Mouse (Mus musculus) embryonic fibroblast, embryonic 13.5 days (primary cell): ENCODE measurements around the gene Ddx54. TPM values are rescaled to one million over a fixed set of nuclear protein-coding genes. Genes with fewer than 3 reads are reported as not detected.

Source experiments
- H3K27ac ChIP-seq: 2 replicates; pipeline ENCODE4 v1.5.1; 2012; ENCODE audit warnings: low read length, control low read depth, inconsistent platforms; ENCODE audit not compliant: insufficient read depth
- H3K4me1 ChIP-seq: 2 replicates; pipeline ENCODE4 v1.6.1; 2011; ENCODE audit warnings: low read length; ENCODE audit not compliant: control insufficient read depth, insufficient read depth
- H3K4me3 ChIP-seq: 2 replicates; pipeline ENCODE4 v1.5.1; 2011; ENCODE audit warnings: mild to moderate bottlenecking, control low read depth, low read length; ENCODE audit not compliant: insufficient read depth
- CTCF ChIP-seq: IDR thresholded peaks from 2 replicates; pipeline ENCODE4 v1.5.1; 2011; ENCODE audit warnings: mild to moderate bottlenecking, control low read depth, low read length, moderate library complexity, borderline replicate concordance; ENCODE audit not compliant: insufficient read depth
- POLR2A ChIP-seq: IDR thresholded peaks from 2 replicates; pipeline ENCODE4 v1.6.1; 2011; ENCODE audit warnings: low read depth, mild to moderate bottlenecking, control low read depth, low read length, moderate library complexity
- polyA plus RNA-seq: library from polyadenylated mRNA; stranded (reverse); fragments of >200 nt; gene quantifications from 2 replicates; pipeline ENCODE4 v1.2.4, GENCODE M21; 2011; ENCODE audit warnings: low read depth; ENCODE audit not compliant: missing spikeins, insufficient read length

Ddx54 gene
- polyA plus RNA-seq, 1 experiment, result 39.3 TPM

DNA sequence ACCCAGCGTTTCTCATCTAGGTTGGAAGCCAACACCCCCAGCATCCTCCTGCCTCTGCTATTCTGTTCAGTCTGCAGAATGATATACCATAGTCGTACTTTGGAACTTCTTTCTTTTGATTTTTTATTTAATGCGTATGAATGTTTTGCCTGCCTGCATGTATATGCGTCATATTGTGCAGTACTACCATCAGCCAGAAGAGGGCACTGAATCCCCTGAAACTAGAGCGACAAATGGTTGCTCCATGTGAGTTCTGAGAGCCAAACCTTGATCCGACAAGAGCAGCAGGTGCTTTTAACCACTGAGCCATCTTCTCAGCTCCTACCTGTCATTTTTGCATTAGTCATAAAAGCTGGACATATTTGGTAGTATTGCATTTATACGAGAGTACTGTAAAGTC lies 20.4 kb upstream of the Ddx54 start:
- Histone ChIP-seq H3K27ac (no peak overlapping the region), H3K4me3 (no peak overlapping the region), H3K4me1 (0 out of 2 replicates have a peak, but pooled peaks cover 3% of the 10 kb centered on the region)
- TF ChIP-seq CTCF (no peak), POLR2A (no peak)

DNA sequence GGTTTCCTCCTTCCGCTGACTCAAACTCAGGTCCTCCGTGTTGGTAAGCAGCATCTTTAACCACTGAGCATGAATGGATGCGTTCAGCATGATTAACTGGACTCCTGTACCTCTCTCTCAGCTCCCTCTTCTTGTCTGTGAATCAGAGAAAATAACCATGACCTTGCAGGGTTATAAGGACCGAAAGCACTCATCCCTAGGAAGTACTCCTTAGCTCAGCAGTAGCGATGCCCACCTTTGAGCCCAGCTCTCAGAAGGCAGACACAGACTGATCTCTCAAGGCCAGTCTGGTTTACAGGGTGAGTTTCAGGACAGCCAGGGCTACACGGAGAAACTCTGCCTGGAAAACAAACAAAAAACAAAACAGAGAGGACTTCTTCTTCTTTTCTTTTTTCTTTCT lies 18.1 kb upstream of the Ddx54 start:
- Histone ChIP-seq H3K4me1 (no peaks in the 10 kb centered on the region), H3K4me3 (no peak overlapping the region), H3K27ac (no peak overlapping the region)
- TF ChIP-seq POLR2A, result no peak
- TF ChIP-seq CTCF, result no peak

DNA sequence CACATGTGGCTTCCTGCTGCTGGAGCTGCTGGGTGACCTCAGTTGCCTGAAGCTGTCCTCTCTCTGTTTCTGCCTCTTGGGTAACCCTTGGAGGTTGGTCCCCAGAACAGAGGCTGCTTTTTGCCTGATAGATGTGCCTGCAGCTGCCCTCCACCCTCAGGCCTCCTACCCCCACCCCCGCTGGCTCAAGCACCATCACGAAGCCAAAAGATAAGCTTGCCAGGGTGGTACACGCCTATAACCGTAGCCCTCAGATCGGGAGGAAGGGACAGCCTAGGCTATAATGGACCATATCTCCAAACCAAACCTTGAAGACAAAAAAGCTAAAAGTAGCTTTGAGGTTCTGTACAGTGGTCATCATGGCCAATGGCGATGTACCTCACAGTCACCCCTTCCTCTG lies 12.9 kb upstream of the Ddx54 start:
- H3K4me1 ChIP-seq, result no peaks in the 10 kb centered on the region
- no peak overlapping the region for H3K4me3 ChIP-seq
- no peak overlapping the region for H3K27ac ChIP-seq
- TF ChIP-seq POLR2A (no peak), CTCF (no peak)

DNA sequence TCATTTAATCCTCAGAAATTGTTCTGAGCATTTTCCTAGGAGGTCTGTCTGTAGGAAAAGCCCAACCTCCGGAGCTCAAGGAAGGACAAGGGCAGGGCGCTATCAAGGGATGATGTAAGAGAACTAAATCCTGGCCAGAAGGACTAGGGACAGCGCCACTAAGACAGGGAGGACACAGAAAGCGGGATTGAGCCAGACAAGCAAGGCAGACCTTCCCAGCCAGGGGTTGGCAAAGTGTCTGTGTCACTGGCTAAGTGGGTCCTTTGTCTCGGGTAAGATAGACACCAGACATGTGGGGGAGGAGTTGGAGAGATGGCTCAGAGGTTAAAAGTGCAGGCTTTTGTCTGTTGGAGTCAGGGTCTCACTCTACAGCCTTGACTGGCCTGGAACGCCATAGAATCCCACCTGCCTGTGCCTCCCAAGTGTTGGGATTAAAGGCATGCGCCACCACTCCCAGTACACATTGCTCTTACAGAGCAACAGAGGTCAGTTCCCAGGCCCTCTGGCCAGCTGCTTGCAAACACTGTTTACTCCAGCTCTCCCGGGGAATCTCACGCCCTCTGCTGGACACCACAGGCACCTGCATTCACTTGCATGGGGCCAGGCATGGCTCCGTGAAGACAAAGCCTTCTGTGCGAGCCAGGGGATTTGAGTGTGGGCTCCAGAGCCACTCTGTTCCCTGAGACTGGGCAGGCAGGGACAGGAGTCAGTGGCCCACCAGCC lies 11.4 kb upstream of the Ddx54 start:
- Histone ChIP-seq H3K4me1 (no peaks in the 10 kb centered on the region), H3K4me3 (no peak overlapping the region), H3K27ac (no peak overlapping the region)
- TF ChIP-seq CTCF, result peak; percentile 42; the same call in 1 of the 2 replicates
- no peak for TF ChIP-seq POLR2A

DNA sequence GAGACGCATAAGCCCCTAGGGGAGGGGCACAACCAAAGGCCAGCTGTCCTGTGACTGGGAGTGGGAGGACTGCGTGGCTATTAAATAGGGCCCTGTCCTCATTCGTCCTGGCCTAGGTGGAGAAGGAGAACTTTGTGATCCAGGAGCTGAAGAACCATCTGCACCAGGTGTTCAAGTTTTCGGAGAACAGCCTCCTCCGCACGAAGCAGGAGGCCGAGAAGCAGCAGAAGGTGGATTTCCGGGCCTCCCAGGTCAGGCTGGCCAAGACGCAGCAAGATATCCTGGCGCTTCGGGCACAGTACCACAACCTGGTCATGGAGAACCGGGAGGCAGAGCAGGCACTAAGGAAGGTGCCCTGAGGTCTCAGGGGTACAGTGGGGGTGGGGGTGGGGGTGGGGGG lies 10.3 kb upstream of the Ddx54 start:
- Histone ChIP-seq H3K4me1 (no peaks in the 10 kb centered on the region), H3K27ac (no peak overlapping the region), H3K4me3 (no peak overlapping the region)
- TF ChIP-seq POLR2A, result no peak

DNA sequence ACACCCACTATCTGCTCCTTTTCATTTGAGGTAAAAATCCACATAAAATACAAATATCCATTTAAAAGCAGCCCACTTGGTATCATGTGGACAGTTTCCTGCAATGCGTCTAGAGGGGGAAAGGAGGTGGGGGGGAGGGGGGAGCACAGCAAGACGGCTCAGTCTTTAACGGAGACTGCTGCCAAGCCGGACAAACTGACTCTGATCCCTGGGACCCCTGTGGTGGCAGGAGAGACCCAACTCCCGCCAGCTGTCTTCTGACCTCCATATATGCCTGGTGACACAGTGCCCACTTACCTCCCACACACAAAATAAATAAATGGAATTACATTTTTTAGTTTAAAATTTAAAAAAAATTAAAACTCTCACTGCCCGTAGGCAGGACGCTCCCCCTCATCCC lies 9.0 kb upstream of the Ddx54 start:
- no peak overlapping the region for H3K27ac ChIP-seq
- no peak overlapping the region for H3K4me3 ChIP-seq
- TF ChIP-seq CTCF (no peak), POLR2A (no peak)
- no peaks in the 10 kb centered on the region for H3K4me1 ChIP-seq

DNA sequence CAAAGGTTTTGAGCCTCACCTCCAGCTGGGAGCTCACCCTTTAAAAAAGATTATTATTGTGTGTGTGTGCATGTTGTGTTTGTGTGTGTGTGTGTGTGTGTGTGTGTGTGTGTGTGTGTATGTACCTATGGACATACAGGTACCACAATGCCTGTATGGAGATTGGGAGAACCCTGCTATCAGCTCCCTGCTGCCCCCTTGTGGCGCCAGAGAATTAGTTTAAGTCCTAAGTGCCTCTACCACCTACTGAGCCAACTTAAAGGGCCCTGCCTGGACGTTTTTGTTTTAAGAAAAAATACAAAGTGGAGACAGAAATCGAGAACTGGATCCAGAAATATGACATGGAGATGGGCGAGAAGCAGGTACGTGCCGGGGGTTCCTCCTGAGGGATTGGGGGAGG lies 7.7 kb upstream of the Ddx54 start:
- Histone ChIP-seq H3K4me1 (no peaks in the 10 kb centered on the region), H3K4me3 (peak overlapping the region; percentile 17; the same call in 1 of the 2 replicates), H3K27ac (peak overlapping the region; percentile 11; the same call in 1 of the 2 replicates)
- TF ChIP-seq POLR2A (no peak), CTCF (peak; percentile 48; the same call in 1 of the 2 replicates)

DNA sequence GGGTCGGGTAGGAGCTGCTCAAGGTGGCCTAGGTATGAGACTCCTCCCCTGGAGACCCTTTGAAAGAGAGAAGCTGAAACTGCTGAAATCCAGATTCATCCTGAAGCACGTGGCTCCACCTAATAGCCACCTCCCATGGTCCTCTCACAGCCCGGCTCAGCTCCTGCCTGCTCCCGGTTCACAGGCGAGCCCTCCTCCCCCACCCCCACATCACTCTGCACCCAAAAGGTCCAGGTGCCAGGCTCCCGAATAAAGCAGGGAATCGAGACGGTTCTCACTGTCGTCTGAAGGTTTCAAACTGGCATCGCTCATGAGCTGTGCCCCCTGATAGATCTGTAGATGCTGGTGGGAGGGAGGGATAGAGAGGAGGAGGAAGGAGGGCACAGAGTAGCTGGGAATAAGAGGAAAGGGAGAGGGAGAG lies 7.3 kb upstream of the Ddx54 start:
- TF ChIP-seq POLR2A (0 out of 2 replicates have a peak, but pooled peaks have one; percentile 11), CTCF (no peak)
- Histone ChIP-seq H3K27ac (peak overlapping the region; percentile 11; the same call in 1 of the 2 replicates), H3K4me1 (no peaks in the 10 kb centered on the region), H3K4me3 (peak overlapping the region; percentile 17; the same call in 1 of the 2 replicates)

DNA sequence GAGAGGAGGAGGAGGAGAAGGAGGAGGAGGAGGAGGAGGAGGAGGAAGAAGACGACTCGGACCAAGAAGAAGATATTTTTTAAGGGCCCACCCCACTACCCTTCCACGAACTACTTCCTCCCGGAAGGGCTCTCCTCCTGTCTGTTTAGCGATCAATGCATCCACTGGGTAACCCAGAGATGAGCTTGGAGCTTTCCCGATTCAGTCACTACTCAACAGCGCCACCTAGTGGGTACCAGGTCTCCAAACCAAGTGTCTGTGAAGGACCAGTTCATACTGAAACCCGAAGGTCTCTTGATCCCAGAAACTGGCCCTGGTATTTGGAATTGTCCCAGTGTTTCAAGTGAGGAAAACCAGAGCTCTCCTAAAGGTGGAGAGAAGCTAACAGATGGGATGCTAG lies 6.9 kb upstream of the Ddx54 start:
- TF ChIP-seq CTCF, result peak; percentile 50; the same call in 1 of the 2 replicates
- TF ChIP-seq POLR2A, result 0 out of 2 replicates have a peak, but pooled peaks have one; percentile 38
- no peaks in the 10 kb centered on the region for H3K4me1 ChIP-seq
- peak overlapping the region; percentile 17; the same call in 1 of the 2 replicates for H3K4me3 ChIP-seq
- H3K27ac ChIP-seq, result no peak overlapping the region

DNA sequence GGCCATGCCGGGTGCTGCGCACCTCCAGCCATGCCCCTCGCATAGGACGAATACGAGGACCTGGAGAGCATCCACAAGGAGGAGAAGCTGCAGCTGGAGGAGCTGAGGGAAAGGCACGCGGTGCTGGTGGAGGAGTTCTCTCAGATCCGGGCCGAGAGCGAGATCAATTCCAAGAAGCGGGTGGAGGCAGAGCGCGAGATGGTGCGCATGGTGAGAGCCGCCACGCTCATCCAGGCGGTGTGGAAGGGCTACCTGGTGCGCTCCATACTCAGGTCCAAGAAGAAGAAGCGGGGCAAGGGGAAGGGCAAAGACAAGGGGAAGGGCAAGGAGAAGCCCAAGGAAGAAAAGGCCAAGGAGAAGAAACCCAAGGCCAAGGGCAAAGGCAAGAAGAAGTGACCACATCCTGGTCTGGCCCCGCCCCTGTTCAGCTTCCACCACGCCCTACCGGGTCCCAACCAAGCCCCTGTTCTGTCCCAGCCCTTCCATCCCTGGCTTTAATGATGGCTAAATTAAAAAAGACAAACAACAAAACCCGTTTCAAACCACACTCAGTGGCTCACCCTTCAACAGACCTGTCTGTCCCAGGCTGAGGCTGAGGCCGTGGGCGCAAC lies 5.8 kb upstream of the Ddx54 start:
- no peak overlapping the region for H3K27ac ChIP-seq
- no peak for TF ChIP-seq POLR2A
- no peak for TF ChIP-seq CTCF
- no peak overlapping the region for H3K4me3 ChIP-seq
- H3K4me1 ChIP-seq, result 0 out of 2 replicates have a peak, but pooled peaks cover 7% of the 10 kb centered on the region
